Mouse (Mus musculus) adrenal gland, postnatal 14 days (tissue): ENCODE measurements around the gene Dolpp1. TPM values are rescaled to one million over a fixed set of nuclear protein-coding genes. Genes with fewer than 3 reads are reported as not detected.
"Not testable (repeated sequence)": the region's sequence is repeated elsewhere in the genome, so short reads cannot be mapped to it uniquely, and the experiment has no call there.

Experiments
- DNase-seq: peaks from one replicate; pipeline ENCODE4 v3.0.0; 2021; ENCODE audit warnings: mixed read lengths
- total RNA-seq: library from RNA; stranded (reverse); gene quantifications from 2 replicates; pipeline ENCODE4 v1.2.3, GENCODE M21; 2021

The Dolpp1 gene
- total RNA-seq, 1 experiment from 2014 or later = 19.5 TPM

DNA sequence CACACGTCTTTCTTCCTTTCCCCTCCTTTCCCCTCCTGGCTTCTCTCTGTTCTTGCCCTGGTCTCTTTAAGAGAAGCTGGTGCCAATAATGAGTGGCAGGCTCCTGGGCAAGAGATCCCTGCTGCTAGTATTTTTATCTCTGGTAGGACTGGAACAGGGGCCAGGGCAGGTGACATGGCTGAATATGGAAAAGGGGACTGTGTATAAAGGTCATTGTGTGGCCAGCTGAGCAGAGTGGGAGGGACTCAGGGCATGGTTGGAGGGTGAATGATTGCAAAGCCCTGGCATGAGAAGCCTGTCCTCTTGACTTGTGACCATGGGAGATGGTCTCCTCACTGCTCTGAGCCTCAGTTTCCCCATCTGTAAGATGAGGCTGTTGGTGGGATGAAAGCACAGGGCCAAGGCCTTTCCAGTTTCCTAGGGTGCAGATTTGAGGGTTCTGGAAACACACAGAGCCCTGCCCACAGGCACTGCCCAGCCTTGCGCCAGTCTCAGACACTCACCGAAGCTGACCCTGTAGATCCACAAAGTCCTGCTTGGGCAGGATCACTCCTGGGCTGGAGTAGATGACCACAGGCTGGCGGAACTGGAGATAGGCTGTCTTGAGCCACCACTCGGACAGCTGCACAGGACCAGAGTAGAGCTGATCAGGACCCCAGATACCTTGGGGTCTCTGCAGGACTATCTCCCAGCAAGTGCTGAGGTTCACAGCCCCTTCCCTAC, 17.6 kb downstream of the Dolpp1 start:
- DNase-seq = peak; percentile 55

GRCm38 (mm10) chr2:30413038-30413973, 21.3 kb downstream of the Dolpp1 start:
- no peak for DNase-seq

GRCm38 (mm10) chr2:30414101-30414500, 22.0 kb downstream of the Dolpp1 start:
- peak; percentile 62 for DNase-seq

DNA sequence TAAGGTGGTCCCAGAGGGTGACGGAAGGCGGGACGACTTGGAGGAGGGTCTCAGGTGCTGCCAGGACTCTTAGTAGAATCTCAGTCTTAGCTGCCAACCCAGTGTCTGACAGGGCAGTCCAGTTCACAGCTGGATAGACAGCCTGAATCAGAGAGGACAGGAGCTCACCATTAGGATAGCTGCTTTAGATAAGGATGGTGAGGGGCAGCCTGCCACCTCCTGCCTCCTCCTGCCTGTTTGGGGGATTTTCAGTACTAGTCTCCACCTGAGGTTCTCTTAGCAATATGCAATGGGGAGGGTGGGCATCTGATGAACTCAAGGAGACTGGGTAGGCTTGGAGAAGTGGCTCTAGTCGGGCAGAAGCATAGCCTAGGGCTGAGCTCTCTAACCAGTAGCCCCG, 22.6 kb downstream of the Dolpp1 start:
- DNase-seq = no peak

DNA sequence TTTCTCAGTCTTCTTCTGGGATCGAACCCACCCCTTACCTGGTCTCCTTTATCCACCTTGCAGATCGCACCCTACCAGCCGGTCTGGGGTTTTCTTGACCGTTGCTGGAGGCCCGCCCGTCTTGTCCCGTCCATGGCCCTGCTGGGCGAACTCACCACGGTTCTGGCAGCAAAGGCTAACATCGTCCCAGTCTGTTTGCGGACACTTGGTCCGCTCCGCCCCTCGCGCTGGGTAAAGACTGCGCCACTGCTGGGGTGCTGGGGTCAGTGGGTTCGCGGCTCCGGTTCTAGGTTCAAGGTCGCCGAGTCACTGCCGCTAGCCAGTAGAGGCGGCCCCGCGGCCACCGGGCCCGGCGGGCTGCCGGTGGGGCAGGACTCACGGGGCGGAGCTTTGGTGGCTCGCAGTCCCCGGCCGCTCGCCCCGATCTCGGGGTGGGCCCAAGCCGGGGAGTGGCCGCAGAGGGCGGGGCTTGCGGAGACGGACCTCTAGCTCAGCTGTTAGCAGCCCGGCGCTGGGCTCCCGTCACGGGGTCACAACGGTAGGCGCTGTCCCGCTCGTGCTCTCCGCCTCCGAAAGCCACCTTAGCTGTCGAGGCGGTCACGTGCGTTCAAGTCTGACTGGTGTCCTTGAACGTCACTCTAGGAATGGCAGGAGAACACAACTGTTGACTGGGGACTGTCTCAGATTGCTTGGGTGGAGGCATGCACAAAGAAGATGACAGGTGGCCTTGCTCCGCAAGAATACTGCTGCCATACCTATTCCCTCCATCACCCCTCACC, 23.3 kb downstream of the Dolpp1 start, which contains the start of gene Crat:
TSS of gene Crat (minus strand) at position 657 of the 779 bp plus-strand sequence.
- DNase-seq = peak; percentile 97

DNA sequence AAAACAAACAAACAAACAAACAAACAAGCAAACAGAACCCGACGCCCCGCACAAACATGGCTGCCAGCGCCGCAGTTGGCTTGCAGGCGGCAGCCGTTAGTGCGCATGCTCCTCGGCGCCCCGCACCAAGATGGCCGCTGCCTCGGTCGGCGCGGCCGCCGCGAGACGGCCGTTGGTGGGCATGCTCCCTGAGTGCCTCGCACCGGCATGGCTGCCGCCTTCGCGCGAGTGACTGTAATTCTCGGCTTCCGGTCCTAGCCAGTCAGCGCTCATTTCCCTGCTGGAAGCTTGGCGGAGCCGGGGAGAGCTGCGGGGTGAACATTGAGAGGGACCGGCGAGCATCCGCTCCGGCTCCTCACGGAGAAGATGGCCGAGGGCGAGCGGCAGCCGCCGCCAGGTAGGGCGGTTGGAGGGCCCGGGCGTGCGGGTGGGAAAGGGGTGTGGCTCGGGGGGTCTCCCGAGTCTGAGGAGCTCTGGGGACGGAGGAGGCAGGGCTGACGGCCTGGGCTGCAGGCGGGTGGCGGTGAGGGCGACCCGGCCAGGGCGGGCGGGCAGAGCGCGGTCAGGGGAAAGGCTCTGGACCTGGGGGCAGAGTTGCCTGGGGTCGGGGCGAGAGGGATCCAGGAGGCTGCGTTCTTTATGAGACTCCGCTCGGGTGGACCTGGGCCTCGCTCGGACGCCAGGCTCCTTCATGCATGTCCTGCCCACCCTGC, 24.0 kb downstream of the Dolpp1 start, which contains the start of gene Ptpa:
TSS of gene Ptpa (plus strand) at position 104 of the 713 bp plus-strand sequence.
- peak; percentile 96 for DNase-seq

DNA sequence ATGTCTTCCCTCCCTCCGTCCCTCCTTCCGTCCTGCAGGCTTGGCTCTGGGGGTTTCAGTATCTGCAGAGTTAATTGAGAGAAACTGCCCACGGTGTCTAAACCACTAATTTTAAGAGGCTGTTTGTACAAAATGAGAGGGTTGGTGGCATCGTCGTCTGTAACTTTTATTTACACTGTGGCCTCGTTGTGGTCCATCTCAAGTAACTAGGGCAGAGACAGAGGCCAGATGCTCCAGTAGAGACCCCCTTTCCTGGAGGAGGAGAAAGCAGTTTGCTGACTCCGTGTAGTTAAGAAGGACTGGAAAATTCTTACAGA, 24.6 kb downstream of the Dolpp1 start:
- no peak for DNase-seq

GRCm38 (mm10) chr2:30417154-30417553, 25.1 kb downstream of the Dolpp1 start:
- DNase-seq = not testable (repeated sequence)

DNA sequence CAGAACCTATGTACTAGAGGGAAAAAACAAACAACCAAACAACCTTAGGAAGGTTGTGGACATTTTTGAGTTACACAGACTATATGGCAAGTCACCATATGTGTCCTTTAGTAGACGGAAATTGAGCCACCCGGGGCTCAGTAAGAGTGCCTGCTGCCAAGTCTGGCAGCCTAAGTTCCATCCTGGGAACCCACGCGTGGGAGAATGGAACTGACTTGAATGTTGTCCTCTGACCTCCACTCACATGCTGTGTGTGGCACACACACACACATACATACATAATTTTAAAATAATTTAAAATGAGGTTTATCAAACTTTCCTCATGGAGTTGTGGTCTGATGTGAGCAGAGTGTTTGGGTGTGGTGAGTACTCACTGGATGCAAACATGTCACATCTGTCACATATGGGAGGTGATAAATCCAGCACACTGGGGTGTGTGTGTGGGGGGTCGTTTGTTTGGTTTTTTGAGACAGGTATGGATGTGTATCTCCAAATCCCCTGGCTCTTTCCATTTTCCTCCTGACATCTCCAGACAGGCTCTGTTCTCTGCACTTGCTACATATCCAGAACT, 25.6 kb downstream of the Dolpp1 start:
- no peak for DNase-seq

DNA sequence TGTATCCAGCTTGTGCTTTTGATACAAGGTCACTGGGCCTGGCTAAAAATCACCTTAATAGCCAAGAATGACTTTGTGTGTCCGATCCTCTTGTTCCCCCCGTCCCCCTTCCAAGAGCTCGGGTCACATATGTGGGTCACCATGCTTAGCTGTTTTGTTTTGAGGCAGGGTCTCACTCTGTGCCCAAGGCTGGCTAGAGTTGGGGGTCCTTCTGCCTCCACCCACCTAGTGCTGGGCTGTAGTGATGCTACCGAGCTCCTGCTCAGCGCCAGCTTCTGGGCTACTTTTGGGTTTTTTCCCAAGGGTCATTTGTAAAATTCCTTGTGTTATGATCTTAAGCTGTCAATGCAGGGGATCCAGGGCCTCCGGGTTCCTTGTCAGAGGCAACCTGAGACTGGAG, 26.2 kb downstream of the Dolpp1 start:
- no peak for DNase-seq

DNA sequence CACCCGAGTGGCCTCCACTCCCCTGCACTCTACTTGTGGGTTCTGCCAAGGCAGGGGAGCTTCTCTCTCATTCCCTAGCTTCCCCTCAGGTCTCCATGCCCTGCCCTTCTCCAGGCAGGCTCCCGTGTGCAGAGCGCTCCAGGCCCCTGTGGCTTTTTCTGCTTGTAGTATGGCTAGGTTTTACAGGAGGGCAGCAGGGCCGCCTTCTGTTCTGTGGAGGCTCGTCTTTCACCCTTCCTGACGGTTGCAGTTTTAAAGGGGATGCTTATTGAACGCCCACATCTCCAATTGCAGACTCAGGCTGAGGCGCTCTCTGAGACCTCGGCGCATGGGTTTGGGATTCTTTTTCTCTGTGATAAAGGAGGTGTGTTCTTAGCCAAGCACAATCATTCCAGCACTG, 27.1 kb downstream of the Dolpp1 start:
- no peak for DNase-seq

DNA sequence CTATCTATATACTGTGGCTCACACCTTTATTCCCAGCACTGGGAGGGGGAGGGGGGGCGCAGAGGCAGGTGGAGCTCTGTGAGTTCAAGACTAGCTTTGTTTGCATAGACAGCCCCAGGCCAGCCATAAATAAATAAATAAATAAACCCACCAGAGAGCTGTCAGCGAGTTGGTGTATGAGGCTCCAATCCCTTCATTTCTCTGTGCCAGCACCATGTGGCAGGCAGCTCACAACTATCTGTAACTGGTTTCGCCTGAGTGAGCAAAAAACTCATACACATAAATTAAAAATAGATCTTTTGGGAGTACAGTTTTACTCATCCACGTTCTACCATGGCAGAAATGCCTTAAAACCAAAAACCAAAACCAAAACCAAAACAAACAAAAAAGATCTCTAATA, 29.4 kb downstream of the Dolpp1 start:
- no peak for DNase-seq

DNA sequence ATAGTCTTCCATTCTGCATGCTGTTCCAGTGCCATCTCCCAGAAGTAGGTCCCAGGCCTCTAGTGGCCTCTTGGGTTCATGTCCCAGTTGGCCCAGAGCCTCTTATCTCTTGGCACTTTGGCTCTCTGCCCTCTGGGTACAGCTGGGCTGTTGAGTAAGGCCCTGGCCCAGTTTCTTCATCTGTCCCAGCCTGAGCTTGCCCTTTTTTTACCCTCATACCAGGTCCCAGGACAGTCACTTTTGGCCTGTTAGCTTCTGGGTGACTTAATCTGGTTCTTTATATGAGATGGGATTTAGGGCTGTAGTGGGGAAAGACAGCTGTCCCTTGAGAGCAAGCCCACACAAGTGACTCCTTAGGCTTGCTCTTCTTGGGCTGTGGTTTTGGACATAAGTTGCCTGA, 37.1 kb downstream of the Dolpp1 start:
- peak; percentile 90 for DNase-seq

GRCm38 (mm10) chr2:30435326-30436155, 43.5 kb downstream of the Dolpp1 start:
- DNase-seq = peak; percentile 83

DNA sequence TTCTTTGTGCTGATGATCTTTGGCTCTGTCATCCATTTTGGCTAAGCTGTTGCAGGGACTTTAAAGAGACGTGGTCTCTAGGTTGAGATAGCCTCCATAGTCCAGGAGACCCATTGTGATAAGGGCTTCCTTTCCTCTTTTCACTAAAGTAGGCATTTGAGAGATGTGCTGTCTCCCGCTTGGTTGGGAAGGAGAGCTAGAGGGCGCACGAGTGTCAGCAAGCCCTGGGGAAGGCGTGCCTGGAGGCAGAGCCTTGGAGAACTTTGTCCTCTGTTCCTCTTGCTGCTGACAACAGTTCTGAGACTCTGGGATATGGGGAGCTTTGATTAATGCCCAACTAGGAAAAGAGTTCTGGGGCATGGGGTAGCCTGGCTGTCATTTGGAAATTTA, 44.1 kb downstream of the Dolpp1 start:
- DNase-seq = peak; percentile 73

DNA sequence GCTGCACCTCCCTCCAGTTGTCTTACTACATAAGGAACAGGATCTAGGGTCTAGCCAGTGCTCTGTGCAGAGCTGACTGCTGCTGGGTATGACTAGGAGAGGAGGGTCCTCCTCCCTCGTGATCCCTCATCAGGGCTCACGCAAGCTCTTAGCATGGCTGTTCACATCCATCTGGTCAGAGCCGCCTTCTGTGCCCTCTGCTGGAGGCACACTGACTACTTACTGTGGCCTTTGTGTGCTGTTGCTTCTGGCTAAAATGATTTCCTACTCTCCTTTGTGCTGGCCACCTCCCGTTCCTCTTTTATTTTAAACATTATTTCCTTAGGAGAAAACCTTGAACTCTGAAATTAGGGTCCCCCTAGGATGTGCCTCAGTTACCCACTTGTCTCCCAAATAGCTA, 44.8 kb downstream of the Dolpp1 start:
- DNase-seq = no peak

- DNase-seq = no peak
Measured at GRCm38 (mm10) chr2:30437791-30438190, 45.7 kb downstream of the Dolpp1 start.

DNA sequence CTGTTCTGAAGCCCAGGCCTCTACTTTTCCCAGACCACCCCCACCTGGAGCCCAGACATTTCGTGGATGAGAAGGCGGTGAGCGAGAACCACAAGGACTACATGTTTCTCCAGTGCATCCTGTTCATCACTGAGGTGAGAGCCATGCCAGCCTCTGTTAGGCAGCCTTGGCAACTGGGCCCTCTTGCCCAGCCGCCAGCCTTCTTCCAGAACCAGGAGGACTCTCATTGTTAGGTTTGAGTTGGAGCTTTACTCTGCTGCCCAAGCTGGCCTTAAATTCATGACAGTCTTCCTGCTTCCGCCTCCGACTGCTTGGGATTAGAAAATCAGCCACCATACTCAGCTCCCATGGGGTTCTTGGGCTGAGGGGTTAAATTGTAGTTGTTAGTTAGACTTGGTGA, 47.6 kb downstream of the Dolpp1 start:
- DNase-seq = no peak

- DNase-seq = peak; percentile 53
Measured at GRCm38 (mm10) chr2:30440211-30440700, 48.2 kb downstream of the Dolpp1 start.
